Mouse (Mus musculus): Measurements from ENCODE around the gene Setd3. TPM values are rescaled to one million over a fixed set of nuclear protein-coding genes. Genes with fewer than 3 reads are reported as not detected.
A peak's percentile ranks its signal among the peaks of the same experiment; 100 is the strongest.
"Not testable (repeated sequence)": the region's sequence is repeated elsewhere in the genome, so short reads cannot be mapped to it uniquely, and the experiment has no call there.

The Setd3 gene
- polyA plus RNA-seq, 1 experiment: 37.9 TPM

GRCm38 (mm10) chr12:108118902-108119531 is 60.1 kb downstream of the Setd3 start:
- no peaks in the 10 kb centered on the region for H3K27me3 ChIP-seq (ENCODE audit: control insufficient read depth, insufficient read depth, low read length)
- TF ChIP-seq CTCF (IDR thresholded peaks at IDR 0.05; ENCODE audit: control insufficient read depth, insufficient read depth, insufficient replicate concordance, low read depth, low read length) (no peak), POLR2A (IDR thresholded peaks at IDR 0.05; ENCODE audit: control insufficient read depth, low read depth, low read length) (no peak)
- H3K4me3 ChIP-seq (ENCODE audit: control insufficient read depth, low read depth, low read length): peak overlapping the region; percentile 47
- no peaks in the 10 kb centered on the region for H3K4me1 ChIP-seq (ENCODE audit: control insufficient read depth, insufficient read depth, low read length)
- no peak overlapping the region for H3K27ac ChIP-seq (ENCODE audit: control insufficient read depth, insufficient read depth, low read depth, low read length)
- H3K36me3 ChIP-seq (ENCODE audit: control insufficient read depth, insufficient read depth, low read length): peaks cover 4% of the 10 kb centered on the region

GRCm38 (mm10) chr12:108118503-108118901 is 60.6 kb downstream of the Setd3 start:
- Histone ChIP-seq H3K27me3 (ENCODE audit: control insufficient read depth, insufficient read depth, low read length) (no peaks in the 10 kb centered on the region), H3K4me1 (ENCODE audit: control insufficient read depth, insufficient read depth, low read length) (no peaks in the 10 kb centered on the region), H3K36me3 (ENCODE audit: control insufficient read depth, insufficient read depth, low read length) (peaks cover 4% of the 10 kb centered on the region), H3K27ac (ENCODE audit: control insufficient read depth, insufficient read depth, low read depth, low read length) (no peak overlapping the region), H3K4me3 (ENCODE audit: control insufficient read depth, low read depth, low read length) (peak overlapping the region; percentile 49)
- TF ChIP-seq POLR2A (IDR thresholded peaks at IDR 0.05; ENCODE audit: control insufficient read depth, low read depth, low read length) (peak; percentile 50; the same call in 1 of the 2 replicates), CTCF (IDR thresholded peaks at IDR 0.05; ENCODE audit: control insufficient read depth, insufficient read depth, insufficient replicate concordance, low read depth, low read length) (no peak)

- TF ChIP-seq POLR2A (IDR thresholded peaks at IDR 0.05; ENCODE audit: control insufficient read depth, low read depth, low read length) (no peak), CTCF (IDR thresholded peaks at IDR 0.05; ENCODE audit: control insufficient read depth, insufficient read depth, insufficient replicate concordance, low read depth, low read length) (no peak)
- Histone ChIP-seq H3K4me3 (ENCODE audit: control insufficient read depth, low read depth, low read length) (no peak overlapping the region), H3K27me3 (ENCODE audit: control insufficient read depth, insufficient read depth, low read length) (no peaks in the 10 kb centered on the region), H3K4me1 (ENCODE audit: control insufficient read depth, insufficient read depth, low read length) (no peaks in the 10 kb centered on the region), H3K36me3 (ENCODE audit: control insufficient read depth, insufficient read depth, low read length) (peaks cover 2% of the 10 kb centered on the region), H3K27ac (ENCODE audit: control insufficient read depth, insufficient read depth, low read depth, low read length) (no peak overlapping the region)
These were observed 67.9 kb downstream of the Setd3 start for GRCm38 (mm10) chr12:108111191-108111590.

GRCm38 (mm10) chr12:108110674-108111073 is 68.4 kb downstream of the Setd3 start:
- Histone ChIP-seq H3K27me3 (ENCODE audit: control insufficient read depth, insufficient read depth, low read length) (no peaks in the 10 kb centered on the region), H3K4me1 (ENCODE audit: control insufficient read depth, insufficient read depth, low read length) (no peaks in the 10 kb centered on the region), H3K27ac (ENCODE audit: control insufficient read depth, insufficient read depth, low read depth, low read length) (no peak overlapping the region), H3K4me3 (ENCODE audit: control insufficient read depth, low read depth, low read length) (no peak overlapping the region), H3K36me3 (ENCODE audit: control insufficient read depth, insufficient read depth, low read length) (peaks cover 2% of the 10 kb centered on the region; the same call in 1 of the 2 replicates)
- no peak for TF ChIP-seq POLR2A (IDR thresholded peaks at IDR 0.05; ENCODE audit: control insufficient read depth, low read depth, low read length)
- TF ChIP-seq CTCF (IDR thresholded peaks at IDR 0.05; ENCODE audit: control insufficient read depth, insufficient read depth, insufficient replicate concordance, low read depth, low read length): no peak

GRCm38 (mm10) chr12:108109732-108110131 is 69.4 kb downstream of the Setd3 start:
- H3K27me3 ChIP-seq (ENCODE audit: control insufficient read depth, insufficient read depth, low read length): no peaks in the 10 kb centered on the region
- H3K27ac ChIP-seq (ENCODE audit: control insufficient read depth, insufficient read depth, low read depth, low read length): no peak overlapping the region
- no peak overlapping the region for H3K4me3 ChIP-seq (ENCODE audit: control insufficient read depth, low read depth, low read length)
- TF ChIP-seq POLR2A (IDR thresholded peaks at IDR 0.05; ENCODE audit: control insufficient read depth, low read depth, low read length) (no peak), CTCF (IDR thresholded peaks at IDR 0.05; ENCODE audit: control insufficient read depth, insufficient read depth, insufficient replicate concordance, low read depth, low read length) (no peak)
- no peaks in the 10 kb centered on the region for H3K4me1 ChIP-seq (ENCODE audit: control insufficient read depth, insufficient read depth, low read length)
- peaks cover 2% of the 10 kb centered on the region; the same call in 1 of the 2 replicates for H3K36me3 ChIP-seq (ENCODE audit: control insufficient read depth, insufficient read depth, low read length)

GRCm38 (mm10) chr12:108108591-108108990 is 70.5 kb downstream of the Setd3 start:
- not testable (repeated sequence) for H3K27ac ChIP-seq (ENCODE audit: control insufficient read depth, insufficient read depth, low read depth, low read length); H3K4me1 ChIP-seq (ENCODE audit: control insufficient read depth, insufficient read depth, low read length); H3K27me3 ChIP-seq (ENCODE audit: control insufficient read depth, insufficient read depth, low read length); H3K4me3 ChIP-seq (ENCODE audit: control insufficient read depth, low read depth, low read length); H3K36me3 ChIP-seq (ENCODE audit: control insufficient read depth, insufficient read depth, low read length)

- Histone ChIP-seq H3K27ac (ENCODE audit: control insufficient read depth, insufficient read depth, low read depth, low read length) (no peak overlapping the region), H3K4me3 (ENCODE audit: control insufficient read depth, low read depth, low read length) (no peak overlapping the region), H3K27me3 (ENCODE audit: control insufficient read depth, insufficient read depth, low read length) (no peaks in the 10 kb centered on the region), H3K4me1 (ENCODE audit: control insufficient read depth, insufficient read depth, low read length) (no peaks in the 10 kb centered on the region), H3K36me3 (ENCODE audit: control insufficient read depth, insufficient read depth, low read length) (no peaks in the 10 kb centered on the region)
- TF ChIP-seq CTCF (IDR thresholded peaks at IDR 0.05; ENCODE audit: control insufficient read depth, insufficient read depth, insufficient replicate concordance, low read depth, low read length): no peak
- TF ChIP-seq POLR2A (IDR thresholded peaks at IDR 0.05; ENCODE audit: control insufficient read depth, low read depth, low read length): no peak
These were observed 75.8 kb downstream of the Setd3 start for GRCm38 (mm10) chr12:108103292-108103691.

- Histone ChIP-seq H3K27me3 (ENCODE audit: control insufficient read depth, insufficient read depth, low read length) (no peaks in the 10 kb centered on the region), H3K27ac (ENCODE audit: control insufficient read depth, insufficient read depth, low read depth, low read length) (no peak overlapping the region), H3K4me1 (ENCODE audit: control insufficient read depth, insufficient read depth, low read length) (no peaks in the 10 kb centered on the region), H3K4me3 (ENCODE audit: control insufficient read depth, low read depth, low read length) (no peak overlapping the region), H3K36me3 (ENCODE audit: control insufficient read depth, insufficient read depth, low read length) (no peaks in the 10 kb centered on the region)
- TF ChIP-seq POLR2A (IDR thresholded peaks at IDR 0.05; ENCODE audit: control insufficient read depth, low read depth, low read length) (no peak), CTCF (IDR thresholded peaks at IDR 0.05; ENCODE audit: control insufficient read depth, insufficient read depth, insufficient replicate concordance, low read depth, low read length) (no peak)
These were observed 77.0 kb downstream of the Setd3 start for GRCm38 (mm10) chr12:108102119-108102518.
